Mouse (Mus musculus): ENCODE measurements around the gene Slc9a9. TPM values are rescaled to one million over a fixed set of nuclear protein-coding genes. Genes with fewer than 3 reads are reported as not detected.

Slc9a9 gene
- total RNA-seq, 2 experiments from 2014 or later, result 23.1 to 23.7 TPM

- no peak for TF ChIP-seq CTCF (IDR thresholded peaks at IDR 0.05)
- Histone ChIP-seq H3K27ac (no peak overlapping the region), H3K4me3 (no peak overlapping the region)
- no peak for DNase-seq (ENCODE audit: extremely low spot score in 1 of 2, low spot score in 2 of 2)
- intact Hi-C loops (cut with DNase I), result no loop called here
Observed at GRCm38 (mm10) chr9:95207661-95208060, 538.0 kb downstream of the Slc9a9 start.

GRCm38 (mm10) chr9:95208681-95209080, 539.0 kb downstream of the Slc9a9 start:
- DNase-seq (ENCODE audit: extremely low spot score in 1 of 2, low spot score in 2 of 2), result no peak
- intact Hi-C loops (cut with DNase I), result no loop called here
- H3K4me3 ChIP-seq, result no peak overlapping the region
- H3K27ac ChIP-seq, result no peak overlapping the region
- TF ChIP-seq CTCF (IDR thresholded peaks at IDR 0.05), result no peak

GRCm38 (mm10) chr9:95220009-95220408, 550.3 kb downstream of the Slc9a9 start:
- intact Hi-C loops (cut with DNase I), result no loop called here
- no peak for DNase-seq (ENCODE audit: extremely low spot score in 1 of 2, low spot score in 2 of 2)
- Histone ChIP-seq H3K27ac (no peak overlapping the region), H3K4me3 (no peak overlapping the region)
- TF ChIP-seq CTCF (IDR thresholded peaks at IDR 0.05), result no peak

GRCm38 (mm10) chr9:95221310-95221709, 551.6 kb downstream of the Slc9a9 start:
- no peak for TF ChIP-seq CTCF (IDR thresholded peaks at IDR 0.05)
- intact Hi-C loops (cut with DNase I), result no loop called here
- no peak overlapping the region for H3K4me3 ChIP-seq
- no peak for DNase-seq (ENCODE audit: extremely low spot score in 1 of 2, low spot score in 2 of 2)
- no peak overlapping the region for H3K27ac ChIP-seq

- intact Hi-C loops (cut with DNase I), result no loop called here
- Histone ChIP-seq H3K27ac (no peak overlapping the region), H3K4me3 (no peak overlapping the region)
- TF ChIP-seq CTCF (IDR thresholded peaks at IDR 0.05), result no peak
- no peak for DNase-seq (ENCODE audit: extremely low spot score in 1 of 2, low spot score in 2 of 2)
Observed at GRCm38 (mm10) chr9:95226986-95227385, 557.3 kb downstream of the Slc9a9 start.

- intact Hi-C loops (cut with DNase I), result no loop called here
- no peak for DNase-seq (ENCODE audit: extremely low spot score in 1 of 2, low spot score in 2 of 2)
- no peak overlapping the region for H3K27ac ChIP-seq
- TF ChIP-seq CTCF (IDR thresholded peaks at IDR 0.05), result no peak
- H3K4me3 ChIP-seq, result no peak overlapping the region
Observed at GRCm38 (mm10) chr9:95228123-95228522, 558.4 kb downstream of the Slc9a9 start.

GRCm38 (mm10) chr9:95229147-95229546, 559.4 kb downstream of the Slc9a9 start:
- no peak for TF ChIP-seq CTCF (IDR thresholded peaks at IDR 0.05)
- DNase-seq (ENCODE audit: extremely low spot score in 1 of 2, low spot score in 2 of 2), result no peak
- Histone ChIP-seq H3K4me3 (no peak overlapping the region), H3K27ac (no peak overlapping the region)
- intact Hi-C loops (cut with DNase I), result no loop called here

GRCm38 (mm10) chr9:95239900-95240299, 570.2 kb downstream of the Slc9a9 start:
- TF ChIP-seq CTCF (IDR thresholded peaks at IDR 0.05), result no peak
- Histone ChIP-seq H3K4me3 (no peak overlapping the region), H3K27ac (no peak overlapping the region)
- no peak for DNase-seq (ENCODE audit: extremely low spot score in 1 of 2, low spot score in 2 of 2)
- intact Hi-C loops (cut with DNase I), result no loop called here

GRCm38 (mm10) chr9:95242628-95243195, 573.0 kb downstream of the Slc9a9 start:
- Histone ChIP-seq H3K4me3 (no peak overlapping the region), H3K27ac (no peak overlapping the region)
- DNase-seq (ENCODE audit: extremely low spot score in 1 of 2, low spot score in 2 of 2), result no peak
- intact Hi-C loops (cut with DNase I), result no loop called here
- no peak for TF ChIP-seq CTCF (IDR thresholded peaks at IDR 0.05)

- no peak for TF ChIP-seq CTCF (IDR thresholded peaks at IDR 0.05)
- no peak for DNase-seq (ENCODE audit: extremely low spot score in 1 of 2, low spot score in 2 of 2)
- intact Hi-C loops (cut with DNase I), result no loop called here
- Histone ChIP-seq H3K27ac (no peak overlapping the region), H3K4me3 (no peak overlapping the region)
Observed at GRCm38 (mm10) chr9:95254162-95254561, 584.5 kb downstream of the Slc9a9 start.

GRCm38 (mm10) chr9:95255844-95256243, 586.1 kb downstream of the Slc9a9 start:
- DNase-seq (ENCODE audit: extremely low spot score in 1 of 2, low spot score in 2 of 2), result no peak
- H3K4me3 ChIP-seq, result no peak overlapping the region
- H3K27ac ChIP-seq, result no peak overlapping the region
- intact Hi-C loops (cut with DNase I), result no loop called here
- TF ChIP-seq CTCF (IDR thresholded peaks at IDR 0.05), result no peak

- Histone ChIP-seq H3K4me3 (no peak overlapping the region), H3K27ac (no peak overlapping the region)
- intact Hi-C loops (cut with DNase I), result no loop called here
- DNase-seq (ENCODE audit: extremely low spot score in 1 of 2, low spot score in 2 of 2), result no peak
- TF ChIP-seq CTCF (IDR thresholded peaks at IDR 0.05), result no peak
Observed at GRCm38 (mm10) chr9:95256680-95257316, 587.1 kb downstream of the Slc9a9 start.

GRCm38 (mm10) chr9:95262851-95263250, 593.1 kb downstream of the Slc9a9 start:
- no peak for TF ChIP-seq CTCF (IDR thresholded peaks at IDR 0.05)
- Histone ChIP-seq H3K4me3 (no peak overlapping the region), H3K27ac (no peak overlapping the region)
- DNase-seq (ENCODE audit: extremely low spot score in 1 of 2, low spot score in 2 of 2), result no peak
- intact Hi-C loops (cut with DNase I), result no loop called here

All from left cerebral cortex, adult 2 months (tissue).